26 mouse cellular contexts compared by ENCODE assay signal in genomic region chr17:5424156-5424555, GRCm38 (mm10). TPM values are rescaled to one million over a fixed set of nuclear protein-coding genes. Genes with fewer than 3 reads are reported as not detected.
DNase-seq lines count a peak whose midpoint lies in the region; ATAC-seq and TF ChIP-seq lines count a peak whose summit lies in the region.
"Had no signal": no experiment of that assay in that cellular context is flagged by ENCODE, and none has a peak within 500 bp of the region (broad histone marks: within the 10 kb centered on the region; RNA-seq: fewer than 3 reads in every experiment).

No protein-coding gene starts in this region.

- WGBS in forebrain, embryonic 11.5 days: 89% methylated on average over 8 of the region's 8 CpGs
- WGBS in forebrain, postnatal 0 days: 78% methylated on average over 8 of the region's 8 CpGs
- WGBS in heart, embryonic 13.5 days: 69% methylated on average over 8 of the region's 8 CpGs

- no peak overlapping the region for H3K4me3 ChIP-seq in forebrain, embryonic 11.5 days (ENCODE audit: low read depth, low read length)
- H3K4me3 ChIP-seq in forebrain, postnatal 0 days (ENCODE audit: low read depth, low read length): no peak overlapping the region
- H3K4me3 ChIP-seq in heart, embryonic 13.5 days: no peak overlapping the region
- H3K4me3 ChIP-seq: embryonic facial prominence, embryonic 12.5 days; erythroblast, embryonic 14.5 days; forebrain, embryonic 13.5 days; heart, embryonic 10.5 days; hindbrain, embryonic 12.5 days; layer of hippocampus, adult 2 months; stomach, embryonic 15.5 days had no signal

- H3K4me2 ChIP-seq in forebrain, embryonic 11.5 days (ENCODE audit: low read depth, low read length, severe bottlenecking): no peak overlapping the region
- H3K4me2 ChIP-seq in forebrain, postnatal 0 days (ENCODE audit: low read depth): no peak overlapping the region
- no peak overlapping the region for H3K4me2 ChIP-seq in heart, embryonic 13.5 days
- H3K4me2 ChIP-seq: embryonic facial prominence, embryonic 12.5 days; forebrain, embryonic 13.5 days; hindbrain, embryonic 12.5 days; stomach, embryonic 15.5 days had no signal

- H3K9me3 ChIP-seq in forebrain, embryonic 11.5 days (ENCODE audit: control insufficient read depth, low read length): no peaks in the 10 kb centered on the region
- no peaks in the 10 kb centered on the region for H3K9me3 ChIP-seq in forebrain, postnatal 0 days (ENCODE audit: low read length)
- no peaks in the 10 kb centered on the region for H3K9me3 ChIP-seq in heart, embryonic 13.5 days
- H3K9me3 ChIP-seq: embryonic facial prominence, embryonic 12.5 days; forebrain, embryonic 13.5 days; heart, embryonic 10.5 days; hindbrain, embryonic 12.5 days; stomach, embryonic 15.5 days had no signal

- H3K27ac ChIP-seq in forebrain, embryonic 11.5 days (ENCODE audit: low read depth, low read length): no peak overlapping the region
- no peak overlapping the region for H3K27ac ChIP-seq in forebrain, postnatal 0 days (ENCODE audit: low read depth, low read length)
- H3K27ac ChIP-seq in heart, embryonic 13.5 days (replicated peaks): 0 out of 2 replicates have a peak overlapping the region, but pooled peaks have one; percentile 3
- H3K27ac ChIP-seq: embryonic facial prominence, embryonic 12.5 days; forebrain, embryonic 13.5 days; heart, embryonic 10.5 days; hindbrain, embryonic 12.5 days; layer of hippocampus, adult 2 months; macrophage; stomach, embryonic 15.5 days had no signal

- no peak for TF ChIP-seq CTCF in forebrain, postnatal 0 days (IDR thresholded peaks at IDR 0.05; ENCODE audit: low read depth)

- no peaks in the 10 kb centered on the region for H3K27me3 ChIP-seq in forebrain, embryonic 11.5 days (ENCODE audit: control insufficient read depth, insufficient read depth, low read length)
- H3K27me3 ChIP-seq in forebrain, postnatal 0 days (ENCODE audit: insufficient read depth, low read length): no peaks in the 10 kb centered on the region
- H3K27me3 ChIP-seq in heart, embryonic 13.5 days (replicated peaks): no peaks in the 10 kb centered on the region
- H3K27me3 ChIP-seq: embryonic facial prominence, embryonic 12.5 days; forebrain, embryonic 13.5 days; hindbrain, embryonic 12.5 days; stomach, embryonic 15.5 days had no signal

- no peaks in the 10 kb centered on the region for H3K4me1 ChIP-seq in forebrain, embryonic 11.5 days (replicated peaks; ENCODE audit: control insufficient read depth, insufficient read depth, low read length)
- no peaks in the 10 kb centered on the region for H3K4me1 ChIP-seq in forebrain, postnatal 0 days (ENCODE audit: insufficient read depth)
- peaks cover 50% of the 10 kb centered on the region for H3K4me1 ChIP-seq in heart, embryonic 13.5 days
- H3K4me1 ChIP-seq: forebrain, embryonic 13.5 days; hindbrain, embryonic 12.5 days; stomach, embryonic 15.5 days had no signal

- no peak for ATAC-seq in forebrain, embryonic 11.5 days (replicated peaks; ENCODE audit: low FRiP score)
- ATAC-seq in forebrain, postnatal 0 days: no peak
- ATAC-seq in heart, embryonic 13.5 days (ENCODE audit: extremely low read depth, insufficient number of reproducible peaks, low FRiP score, low TSS enrichment): no peak
- ATAC-seq: activated CD4-positive, CD25-positive, alpha-beta regulatory T cell, adult 4 months; forebrain, embryonic 13.5 days; intestine, postnatal 0 days; lung, postnatal 0 days had no signal

- peak; percentile 25 to 27 for DNase-seq in cerebellum, adult 18-20 months
- DNase-seq in cerebellum, adult 9-11 months: no peak
- DNase-seq in forebrain, embryonic 11.5 days (ENCODE audit: low spot score): peak; percentile 41
- DNase-seq in forebrain, postnatal 0 days: no peak
- no peak for DNase-seq in heart, postnatal 36 days
- DNase-seq in skeletal muscle tissue, adult 2 months (ENCODE audit: low read depth, low spot score): peak; percentile 38
- DNase-seq: adrenal gland, postnatal 14 days; heart, postnatal 10 days; kidney, postnatal 25 days; thymus, adult 18-20 months; thymus, postnatal 36 days had no signal

- intact Hi-C loops in heart, postnatal 36 days (cut with DNase I): no loop called here

- H3K36me3 ChIP-seq in forebrain, embryonic 11.5 days (ENCODE audit: control insufficient read depth, insufficient read depth, low read length): no peaks in the 10 kb centered on the region; the same call in 1 of the 2 replicates
- no peaks in the 10 kb centered on the region for H3K36me3 ChIP-seq in forebrain, postnatal 0 days (ENCODE audit: insufficient read depth)
- H3K36me3 ChIP-seq in heart, embryonic 13.5 days: peaks cover 33% of the 10 kb centered on the region
- H3K36me3 ChIP-seq: stomach, embryonic 15.5 days had no signal

- H3K9ac ChIP-seq in forebrain, embryonic 11.5 days (ENCODE audit: low read length): no peak overlapping the region
- no peak overlapping the region for H3K9ac ChIP-seq in forebrain, postnatal 0 days
- no peak overlapping the region; the same call in 1 of the 2 replicates for H3K9ac ChIP-seq in heart, embryonic 13.5 days
- H3K9ac ChIP-seq: embryonic facial prominence, embryonic 12.5 days; forebrain, embryonic 13.5 days; hindbrain, embryonic 12.5 days; stomach, embryonic 15.5 days had no signal

RNA-seq across cellular contexts. Expression of gene Ldhal6b, which starts 5.6 kb away (rescaled TPM):
- not detected in 2 replicates for polyA plus RNA-seq in forebrain, embryonic 11.5 days (2014; fragmentation: Nextera tagmentation; extraction: Ambion mirVana)
- 0.15 and 1.3 TPM in 2 replicates for total RNA-seq in forebrain, postnatal 0 days (2014; rRNA removed)
- polyA plus RNA-seq in forebrain, postnatal 0 days (2015; fragmentation: Nextera tagmentation; extraction: Ambion mirVana): 0.16 TPM in 1 of 2 replicates, not detected in the other
- polyA plus RNA-seq in heart, embryonic 13.5 days (2015; fragmentation: Nextera tagmentation; extraction: Ambion mirVana): not detected in 2 replicates
- total RNA-seq in heart, postnatal 36 days (2021): under 1 TPM; 0.28 to 0.60 TPM
- polyA plus RNA-seq: erythroblast, embryonic 14.5 days; forebrain, embryonic 13.5 days; heart, embryonic 10.5 days; hindbrain, embryonic 12.5 days; intestine, postnatal 0 days; kidney, embryonic 14.5 days; limb, embryonic 11.5 days; liver, embryonic 16.5 days; lung, postnatal 0 days; stomach, embryonic 15.5 days had no signal

RNA-seq across cellular contexts. Expression of gene Tmem242, which starts 15.9 kb away (rescaled TPM):
- 140 and 141 TPM in 2 replicates for polyA plus RNA-seq in forebrain, embryonic 11.5 days (2014; fragmentation: Nextera tagmentation; extraction: Ambion mirVana)
- total RNA-seq in forebrain, postnatal 0 days (2014; rRNA removed): 96.4 and 180 TPM in 2 replicates
- 122 and 123 TPM in 2 replicates for polyA plus RNA-seq in forebrain, postnatal 0 days (2015; fragmentation: Nextera tagmentation; extraction: Ambion mirVana)
- 117 and 122 TPM in 2 replicates for polyA plus RNA-seq in heart, embryonic 13.5 days (2015; fragmentation: Nextera tagmentation; extraction: Ambion mirVana)
- total RNA-seq in heart, postnatal 36 days (2021): 100 to 1,000 TPM; 154 TPM

Comparison
In these comparisons a context has a peak if more than half of its experiments do, and no peak if none do; other contexts are left out.
1. DNase-seq: peak in cerebellum, adult 18-20 months (2 of 2), forebrain, embryonic 11.5 days (single experiment) and skeletal muscle tissue, adult 2 months (single experiment); none in cerebellum, adult 9-11 months (single experiment), forebrain, postnatal 0 days (single experiment) and heart, postnatal 36 days (0 of 2).